In genomic region chr6:112197445-112197844, GRCm38 (mm10) we compare ENCODE assay signal across 8 mouse cellular contexts.
DNase-seq lines count a peak whose midpoint lies in the region; ATAC-seq and TF ChIP-seq lines count a peak whose summit lies in the region.

No protein-coding gene starts in this region.

- ATAC-seq in hindbrain, embryonic 16.5 days: peak; percentile 76

- H3K36me3 ChIP-seq in hindbrain, embryonic 16.5 days (ENCODE audit: control insufficient read depth, insufficient read depth, low read length): no peaks in the 10 kb centered on the region
- no peaks in the 10 kb centered on the region for H3K36me3 ChIP-seq in megakaryocyte, embryonic 14.5 days (replicated peaks; ENCODE audit: low read length)

- peak; percentile 96 for TF ChIP-seq CTCF in gastrocnemius, adult 2 months (IDR thresholded peaks at IDR 0.05)

- no peak overlapping the region for H3K27ac ChIP-seq in gastrocnemius, adult 2 months
- H3K27ac ChIP-seq in hindbrain, embryonic 16.5 days (ENCODE audit: low read depth, low read length): no peak overlapping the region

- intact Hi-C loops in gastrocnemius, adult 2 months (cut with DNase I): no loop called here

- peak overlapping the region; percentile 49 for H3K4me2 ChIP-seq in hindbrain, embryonic 16.5 days (ENCODE audit: low read length)

- H3K4me3 ChIP-seq in gastrocnemius, adult 2 months: peak overlapping the region; percentile 41
- peak overlapping the region; percentile 18; the same call in 1 of the 2 replicates for H3K4me3 ChIP-seq in hindbrain, embryonic 16.5 days (ENCODE audit: low read length)
- peak overlapping the region; percentile 75 for H3K4me3 ChIP-seq in megakaryocyte, embryonic 14.5 days (replicated peaks)

- H3K9ac ChIP-seq in hindbrain, embryonic 16.5 days (ENCODE audit: low read depth, low read length): 0 out of 2 replicates have a peak overlapping the region, but pooled peaks have one; percentile 19

- peak; percentile 13 for DNase-seq in adipocyte (ENCODE audit: low spot score)
- peak; percentile 70 to 83 for DNase-seq in cerebellum, postnatal 4 days (ENCODE audit: low spot score in 2 of 2)
- peak; percentile 83 for DNase-seq in gastrocnemius, adult 2 months
- DNase-seq in left cerebral cortex, adult 11 months (ENCODE audit: low spot score): peak; percentile 69
- peak; percentile 91 for DNase-seq in right cerebral cortex, postnatal 14 days
- DNase-seq in urinary bladder, postnatal 36 days (ENCODE audit: low spot score in 2 of 2): peak; percentile 68 to 70

- no peaks in the 10 kb centered on the region for H3K4me1 ChIP-seq in hindbrain, embryonic 16.5 days (ENCODE audit: control insufficient read depth, insufficient read depth, low read depth, low read length)
- H3K4me1 ChIP-seq in megakaryocyte, embryonic 14.5 days: peaks cover 3% of the 10 kb centered on the region; the same call in 1 of the 2 replicates

- no peaks in the 10 kb centered on the region for H3K27me3 ChIP-seq in hindbrain, embryonic 16.5 days (replicated peaks; ENCODE audit: control insufficient read depth, insufficient read depth, low read length)
- no peaks in the 10 kb centered on the region for H3K27me3 ChIP-seq in megakaryocyte, embryonic 14.5 days (replicated peaks)

- H3K9me3 ChIP-seq in hindbrain, embryonic 16.5 days (ENCODE audit: control insufficient read depth, low read length): no peaks in the 10 kb centered on the region
- H3K9me3 ChIP-seq in megakaryocyte, embryonic 14.5 days: no peaks in the 10 kb centered on the region

- 10% methylated on average over 16 of the region's 16 CpGs for WGBS in hindbrain, embryonic 16.5 days

Comparison
In these comparisons a context has a peak if more than half of its experiments do, and no peak if none do; other contexts are left out.
1. DNase-seq: peak in every context shown above with its lines; median percentile 91 in right cerebral cortex, postnatal 14 days; 83 in gastrocnemius, adult 2 months; 76 in cerebellum, postnatal 4 days; 69 in left cerebral cortex, adult 11 months; 69 in urinary bladder, postnatal 36 days; 13 in adipocyte.
2. H3K4me3 ChIP-seq: peak in every context shown above with its lines; median percentile 75 in megakaryocyte, embryonic 14.5 days; 41 in gastrocnemius, adult 2 months; 18 in hindbrain, embryonic 16.5 days.